Mouse (Mus musculus) CH12.LX (cell line): ENCODE measurements around the gene Ctsc. TPM values are rescaled to one million over a fixed set of nuclear protein-coding genes. Genes with fewer than 3 reads are reported as not detected.

ENCODE experiments used
- DNase-seq: peaks from one replicate; pipeline ENCODE4 v3.0.0-alpha.2; 2013; ENCODE audit errors: extremely low read depth
- H3K27ac ChIP-seq: 2 replicates; pipeline ENCODE4 v1.5.1; 2012; ENCODE audit warnings: low read depth, mild to moderate bottlenecking, control low read depth, moderate library complexity; ENCODE audit not compliant: insufficient read depth
- H3K27me3 ChIP-seq: replicated peaks from 2 replicates; pipeline ENCODE3; 2012; ENCODE audit warnings: inconsistent platforms
- H3K36me3 ChIP-seq, 2 experiments: replicated peaks in 1 of 2; 2 replicates each; pipeline versions ENCODE3 to v1.6.1; 2012; ENCODE audit warnings: inconsistent platforms in 1 of 2, low read length in 1 of 2, mild to moderate bottlenecking in 1 of 2, mixed read lengths in 1 of 2, moderate library complexity in 1 of 2; ENCODE audit not compliant: control insufficient read depth in 1 of 2, insufficient read depth in 1 of 2
- H3K4me1 ChIP-seq, 2 experiments: 2 replicates each; pipeline ENCODE4 v1.6.1; 2012; ENCODE audit warnings: inconsistent platforms in 1 of 2, moderate library complexity in 1 of 2; ENCODE audit not compliant: insufficient read depth in 2 of 2, control insufficient read depth in 1 of 2
- H3K4me2 ChIP-seq: 2 replicates; pipeline ENCODE4 v1.6.1; 2012; ENCODE audit warnings: low read depth, mild to moderate bottlenecking, control low read depth; ENCODE audit not compliant: poor library complexity, insufficient read depth, severe bottlenecking
- H3K4me3 ChIP-seq, 3 experiments: fragments of 150-350 bp in 1 of 3; sonication (generic) in 1 of 3; replicated peaks in 1 of 3; 2 replicates each; pipeline versions ENCODE3 to v1.5.1; 2011 to 2012; ENCODE audit warnings: low read depth in 2 of 3, low read length in 2 of 3, mild to moderate bottlenecking in 2 of 3, moderate library complexity in 2 of 3, control low read depth in 1 of 3, improper control_type of control experiment in 1 of 3, inconsistent platforms in 1 of 3, mixed read lengths in 1 of 3; ENCODE audit not compliant: poor library complexity in 1 of 3
- H3K79me2 ChIP-seq: replicated peaks from 2 replicates; pipeline ENCODE4 v1.6.1; 2012; ENCODE audit warnings: mild to moderate bottlenecking, moderate library complexity; ENCODE audit not compliant: control insufficient read depth, poor library complexity, insufficient read depth, severe bottlenecking; ENCODE audit errors: extremely low read depth
- H3K9ac ChIP-seq: 2 replicates; pipeline ENCODE4 v1.6.1; 2012; ENCODE audit warnings: low read depth, mild to moderate bottlenecking, control low read depth, moderate library complexity; ENCODE audit not compliant: insufficient read depth
- H3K9me3 ChIP-seq: replicated peaks from 2 replicates; pipeline ENCODE3; 2012; ENCODE audit warnings: low read length, inconsistent platforms, mixed read lengths
- BHLHE40 ChIP-seq: IDR thresholded peaks from 2 replicates; pipeline ENCODE4 v1.6.1; 2011; ENCODE audit warnings: mild to moderate bottlenecking, low read depth, low read length, improper control_type of control experiment
- CTCF ChIP-seq, 2 experiments: IDR thresholded peaks in 1 of 2; conservative IDR thresholded peaks in 1 of 2; 2 replicates each; pipeline ENCODE4 v1.5.1; 2011 to 2012; ENCODE audit warnings: low read depth in 2 of 2, low read length in 2 of 2, improper control_type of control experiment in 1 of 2, inconsistent platforms in 1 of 2, mild to moderate bottlenecking in 1 of 2, moderate library complexity in 1 of 2
- ELF1 ChIP-seq: IDR thresholded peaks from 2 replicates; pipeline ENCODE4 v1.6.1; 2014; ENCODE audit warnings: low read depth, mild to moderate bottlenecking, inconsistent platforms, low read length, improper control_type of control experiment
- JUN ChIP-seq: IDR thresholded peaks from 2 replicates; pipeline ENCODE4 v1.6.1; 2011; ENCODE audit warnings: low read depth, mild to moderate bottlenecking, low read length, improper control_type of control experiment, moderate library complexity; ENCODE audit not compliant: insufficient read depth
- JUND ChIP-seq: conservative IDR thresholded peaks from 2 replicates; pipeline ENCODE4 v1.6.1; 2011; ENCODE audit warnings: low read depth, low read length, improper control_type of control experiment
- MAZ ChIP-seq: IDR thresholded peaks from 2 replicates; pipeline ENCODE4 v1.6.1; 2012; ENCODE audit warnings: low read depth, mild to moderate bottlenecking, inconsistent platforms, low read length, improper control_type of control experiment, moderate library complexity
- MXI1 ChIP-seq: IDR thresholded peaks from 2 replicates; pipeline ENCODE4 v1.6.1; 2011; ENCODE audit warnings: mild to moderate bottlenecking, low read depth, low read length, improper control_type of control experiment
- NELFE ChIP-seq: IDR thresholded peaks from 2 replicates; pipeline ENCODE4 v1.6.1; 2011; ENCODE audit warnings: low read depth, low read length, improper control_type of control experiment
- NRF1 ChIP-seq: IDR thresholded peaks from 2 replicates; pipeline ENCODE4 v1.6.1; 2014; ENCODE audit warnings: low read depth, mild to moderate bottlenecking, inconsistent platforms, low read length, improper control_type of control experiment, moderate library complexity
- PAX5 ChIP-seq: IDR thresholded peaks from 2 replicates; pipeline ENCODE4 v1.6.1; 2012; ENCODE audit warnings: low read length, inconsistent platforms, mixed read lengths
- RAD21 ChIP-seq: IDR thresholded peaks from 2 replicates; pipeline ENCODE4 v1.6.1; 2011; ENCODE audit warnings: low read depth, mild to moderate bottlenecking, low read length, improper control_type of control experiment, moderate library complexity
- SMC3 ChIP-seq: IDR thresholded peaks from 2 replicates; pipeline ENCODE4 v1.6.1; 2011; ENCODE audit warnings: low read depth, low read length, improper control_type of control experiment
- TBP ChIP-seq: conservative IDR thresholded peaks from 2 replicates; pipeline ENCODE4 v1.6.1; 2011; ENCODE audit warnings: low read depth, low read length, improper control_type of control experiment
- UBTF ChIP-seq: IDR thresholded peaks from 2 replicates; pipeline ENCODE4 v1.6.1; 2012; ENCODE audit warnings: low read depth, mild to moderate bottlenecking, inconsistent platforms, low read length, improper control_type of control experiment, moderate library complexity
- ZC3H11A ChIP-seq: IDR thresholded peaks from 2 replicates; pipeline ENCODE4 v1.6.1; 2012; ENCODE audit warnings: low read depth, mild to moderate bottlenecking, inconsistent platforms, low read length, improper control_type of control experiment
- dilution Hi-C: fragments of 300-500 bp; cut with MboI; formaldehyde crosslinking; loops from 2 replicates; pipeline ENCODE4 v1.14.3; 2020; ENCODE audit warnings: low sequenced_read_pairs; ENCODE audit not compliant: extremely low pct_unique_long_range_greater_than_20kb, extremely low pct_ligation_motif_present
- in situ Hi-C: fragments of 300-500 bp; cut with MboI; formaldehyde crosslinking; loops from 3 replicates; pipeline ENCODE4 v1.14.3; 2019; ENCODE audit warnings: low sequenced_read_pairs, low pct_ligation_motif_present, low pct_unique_long_range_greater_than_20kb, mixed read lengths
- polyA plus RNA-seq: library from polyadenylated mRNA; unstranded; fragments of >175 nt; gene quantifications from 2 replicates; pipeline ENCODE4 v1.2.1, GENCODE M21; 2012; ENCODE audit warnings: low read depth; ENCODE audit not compliant: insufficient read length
- total RNA-seq, 2 experiments: library from RNA; depleted of rRNA; stranded (reverse); fragments of 300-350 nt in 1 of 2; fragments of >200 nt in 1 of 2; gene quantifications; 2 replicates each; pipeline ENCODE4 v1.2.3; 2012 to 2014

Ctsc gene
- total and polyA plus RNA-seq, 3 experiments, result 84.8 to 261 (median 207) TPM

GRCm38 (mm10) chr7:88327495-88327894 is 49.6 kb downstream of the Ctsc start:
- Histone ChIP-seq H3K27ac (no peak overlapping the region), H3K4me2 (no peak overlapping the region), H3K9me3 (no peaks in the 10 kb centered on the region), H3K79me2 (no peaks in the 10 kb centered on the region), H3K27me3 (no peaks in the 10 kb centered on the region), H3K9ac (no peak overlapping the region), H3K36me3 (no peaks in the 10 kb centered on the region), H3K4me1 (no peaks in the 10 kb centered on the region), H3K4me3 (no peak overlapping the region)
- dilution Hi-C loops (no loop called here), in situ Hi-C loops (no loop called here)
- DNase-seq, result no peak
- TF ChIP-seq MXI1 (no peak), JUND (no peak), NRF1 (no peak), RAD21 (no peak)

GRCm38 (mm10) chr7:88343828-88344227 is 65.9 kb downstream of the Ctsc start:
- in situ Hi-C loops, result no loop called here
- TF ChIP-seq JUN (no peak), CTCF (conservative IDR thresholded peaks at IDR 0.05 in 1 of 2, IDR thresholded peaks at IDR 0.05 in 1 of 2; ENCODE audit: low read depth in 2 of 2, low read length in 2 of 2) (peak; percentile 83 to 92), BHLHE40 (no peak), RAD21 (peak; percentile 47), SMC3 (peak; percentile 81)
- dilution Hi-C loops, result no loop called here
- peaks cover 0 to 4% of the 10 kb centered on the region in 2 experiments; a peak in 1 of 4 replicates for H3K4me1 ChIP-seq
- no peaks in the 10 kb centered on the region for H3K36me3 ChIP-seq
- H3K9ac ChIP-seq, result no peak overlapping the region
- no peak overlapping the region for H3K27ac ChIP-seq
- H3K4me3 ChIP-seq, result no peak overlapping the region
- H3K27me3 ChIP-seq, result no peaks in the 10 kb centered on the region
- H3K9me3 ChIP-seq, result no peaks in the 10 kb centered on the region
- H3K79me2 ChIP-seq, result no peaks in the 10 kb centered on the region
- peak; percentile 45 for DNase-seq
- no peak overlapping the region for H3K4me2 ChIP-seq

GRCm38 (mm10) chr7:88346035-88346434 is 68.2 kb downstream of the Ctsc start:
- Histone ChIP-seq H3K36me3 (no peaks in the 10 kb centered on the region), H3K4me3 (no peak overlapping the region), H3K27me3 (no peaks in the 10 kb centered on the region), H3K9ac (no peak overlapping the region), H3K4me2 (no peak overlapping the region), H3K4me1 (peaks cover 0 to 4% of the 10 kb centered on the region in 2 experiments; a peak in 1 of 4 replicates), H3K9me3 (no peaks in the 10 kb centered on the region), H3K79me2 (no peaks in the 10 kb centered on the region), H3K27ac (no peak overlapping the region)
- no peak for DNase-seq
- TF ChIP-seq TBP (no peak), MAZ (no peak), PAX5 (no peak), ELF1 (no peak), ZC3H11A (no peak), NELFE (no peak), UBTF (no peak)
- in situ Hi-C loops, result no loop called here
- dilution Hi-C loops, result no loop called here
